Mouse (Mus musculus) small intestine, adult 2 months (tissue): ENCODE results near the gene Tmprss13.

Experiments
- CTCF ChIP-seq: fragments of 200-500 bp; IDR thresholded peaks from 2 replicates; pipeline ENCODE4 v1.5.1; 2012; ENCODE audit warnings: low read depth, mild to moderate bottlenecking, control low read depth, inconsistent platforms, low read length, moderate library complexity, mixed read lengths; ENCODE audit not compliant: insufficient replicate concordance, insufficient read length; ENCODE audit errors: extremely low read depth
- POLR2A ChIP-seq: fragments of 200-500 bp; IDR thresholded peaks from 2 replicates; pipeline ENCODE4 v1.6.1; 2012; ENCODE audit warnings: low read depth, mild to moderate bottlenecking, control low read depth, inconsistent platforms, low read length, moderate library complexity

DNA sequence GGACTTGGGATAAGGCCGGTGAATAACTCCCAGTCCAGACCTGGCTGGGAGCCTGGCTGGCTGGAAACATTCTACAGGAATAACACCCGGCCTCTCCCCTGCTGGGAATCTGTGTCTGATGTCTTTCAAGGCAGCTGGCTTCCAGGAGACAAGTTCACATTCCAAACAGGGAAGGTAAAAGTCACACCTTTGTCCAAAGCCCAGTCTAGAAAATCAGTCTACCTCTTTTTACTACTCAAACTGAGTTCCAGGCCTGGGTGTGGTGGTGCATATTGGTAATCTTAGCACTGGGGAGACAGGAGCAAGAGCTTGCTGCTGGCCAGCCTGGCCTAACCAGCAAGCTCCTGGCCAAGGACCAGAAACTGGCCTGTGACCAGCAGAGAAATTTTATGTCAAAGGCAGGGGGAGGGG lies 43.2 kb downstream of the Tmprss13 start:
- TF ChIP-seq CTCF (no peak), POLR2A (no peak)
